Mouse (Mus musculus): ENCODE data around the gene Rfx1. TPM values are rescaled to one million over a fixed set of nuclear protein-coding genes. Genes with fewer than 3 reads are reported as not detected.

Rfx1 gene
- polyA plus RNA-seq, 1 experiment, result 41.7 TPM

DNA sequence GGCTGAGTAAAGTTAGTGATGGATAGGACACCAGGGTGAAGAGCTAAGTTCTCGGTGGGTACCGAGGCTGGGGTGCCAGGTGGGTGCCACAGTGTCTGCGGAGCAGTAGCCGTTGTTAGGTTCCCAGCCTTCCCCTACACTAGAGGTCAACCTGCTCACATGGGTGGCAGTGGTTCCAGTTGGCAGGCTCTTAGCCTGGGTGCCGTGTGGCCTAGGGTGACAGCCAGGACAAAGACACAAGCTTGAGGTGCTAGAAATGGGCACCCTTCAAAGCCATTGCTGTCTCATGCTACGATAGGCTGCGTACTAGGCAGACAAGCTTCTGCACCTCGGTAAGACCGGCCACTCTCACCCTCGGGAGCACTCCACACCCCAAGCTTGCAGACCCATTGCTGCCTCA lies 5.7 kb downstream of the Rfx1 start:
- TF ChIP-seq POLR2A (IDR thresholded peaks at IDR 0.05; ENCODE audit: borderline replicate concordance, extremely low read depth, insufficient read depth, insufficient read length, poor library complexity, severe bottlenecking) (no peak), CTCF (IDR thresholded peaks at IDR 0.05; ENCODE audit: borderline replicate concordance, extremely low read depth, insufficient read depth, insufficient read length) (no peak)
- DNase-seq (ENCODE audit: low read depth), result no peak

DNA sequence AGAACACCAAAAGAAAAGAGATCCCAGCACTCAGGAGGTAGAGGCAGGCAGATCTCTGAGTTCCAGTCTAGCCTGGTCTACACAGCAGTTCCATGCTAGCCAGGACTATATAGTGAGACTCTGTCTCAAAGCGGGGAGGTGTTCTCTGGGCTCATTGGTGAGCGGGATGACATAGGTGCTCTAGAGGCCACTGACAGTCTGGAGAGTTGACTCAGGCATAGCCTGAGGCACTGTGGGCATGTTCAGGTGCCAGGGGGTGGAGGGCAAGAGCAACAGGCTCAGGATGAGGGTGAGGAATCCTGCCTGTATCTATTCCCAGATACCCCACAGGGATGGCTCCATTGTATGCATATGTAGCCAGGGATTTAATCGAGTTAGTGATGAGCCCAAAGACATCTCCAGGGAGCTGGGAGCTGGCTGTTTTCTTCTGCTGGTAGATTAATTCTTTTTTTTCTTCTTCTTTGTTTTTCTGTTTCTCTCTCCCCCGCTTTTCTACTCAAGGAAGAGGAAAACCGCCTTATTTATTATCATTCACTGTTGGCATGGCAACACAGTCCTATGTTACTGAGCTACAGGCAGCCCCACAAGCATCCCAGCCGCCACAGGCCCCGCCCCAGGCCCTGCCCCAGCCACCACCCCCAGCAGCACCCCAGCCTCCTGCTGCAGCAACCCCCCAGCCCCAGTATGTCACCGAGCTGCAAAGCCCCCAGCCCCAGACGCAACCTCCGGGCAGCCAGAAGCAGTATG lies 6.8 kb downstream of the Rfx1 start:
- DNase-seq (ENCODE audit: low read depth), result peak; percentile 59
- TF ChIP-seq CTCF (IDR thresholded peaks at IDR 0.05; ENCODE audit: borderline replicate concordance, extremely low read depth, insufficient read depth, insufficient read length), result no peak
- no peak for TF ChIP-seq POLR2A (IDR thresholded peaks at IDR 0.05; ENCODE audit: borderline replicate concordance, extremely low read depth, insufficient read depth, insufficient read length, poor library complexity, severe bottlenecking)

DNA sequence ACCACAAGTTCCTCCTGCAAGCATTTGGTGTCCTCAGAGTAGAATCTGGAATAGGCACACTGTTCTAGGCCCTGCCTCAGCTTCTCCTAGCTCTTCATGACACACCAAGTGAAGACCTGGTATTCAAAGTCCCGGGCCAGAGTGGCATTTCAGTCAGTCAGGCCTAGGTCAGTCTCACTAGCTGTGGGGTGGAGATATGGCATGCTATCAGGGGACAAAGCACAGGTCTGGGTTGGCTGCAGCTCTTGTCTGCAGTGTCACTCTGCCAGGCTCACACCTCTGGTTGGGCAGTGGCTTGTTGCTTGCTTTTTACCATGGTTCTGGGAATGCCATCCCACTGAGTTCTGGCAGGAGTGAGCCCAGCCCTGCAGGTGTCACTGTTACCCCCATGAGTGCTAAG lies 9.8 kb downstream of the Rfx1 start:
- TF ChIP-seq CTCF (IDR thresholded peaks at IDR 0.05; ENCODE audit: borderline replicate concordance, extremely low read depth, insufficient read depth, insufficient read length), result no peak
- no peak for TF ChIP-seq POLR2A (IDR thresholded peaks at IDR 0.05; ENCODE audit: borderline replicate concordance, extremely low read depth, insufficient read depth, insufficient read length, poor library complexity, severe bottlenecking)
- DNase-seq (ENCODE audit: low read depth), result no peak

DNA sequence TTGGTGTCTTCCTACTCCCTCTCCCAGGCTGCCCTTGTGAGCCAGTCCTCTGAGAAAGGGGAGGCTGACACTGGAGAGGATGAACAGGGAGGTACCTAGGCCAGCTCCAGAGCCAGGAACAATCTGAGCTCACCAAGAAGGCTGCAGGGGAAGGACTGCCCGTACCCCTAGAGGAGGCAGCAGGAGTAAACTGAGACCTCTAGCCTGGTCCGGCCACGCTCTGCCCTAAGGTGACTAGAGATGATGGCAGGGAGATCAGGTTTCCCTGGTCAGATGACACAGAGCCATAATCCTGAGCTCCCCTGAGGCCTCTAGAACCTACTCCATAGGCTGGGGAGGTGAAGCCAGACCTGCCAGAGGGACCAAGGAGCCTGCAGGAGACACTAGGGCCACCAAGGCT lies 10.2 kb downstream of the Rfx1 start:
- TF ChIP-seq POLR2A (IDR thresholded peaks at IDR 0.05; ENCODE audit: borderline replicate concordance, extremely low read depth, insufficient read depth, insufficient read length, poor library complexity, severe bottlenecking) (no peak), CTCF (IDR thresholded peaks at IDR 0.05; ENCODE audit: borderline replicate concordance, extremely low read depth, insufficient read depth, insufficient read length) (no peak)
- DNase-seq (ENCODE audit: low read depth), result no peak

DNA sequence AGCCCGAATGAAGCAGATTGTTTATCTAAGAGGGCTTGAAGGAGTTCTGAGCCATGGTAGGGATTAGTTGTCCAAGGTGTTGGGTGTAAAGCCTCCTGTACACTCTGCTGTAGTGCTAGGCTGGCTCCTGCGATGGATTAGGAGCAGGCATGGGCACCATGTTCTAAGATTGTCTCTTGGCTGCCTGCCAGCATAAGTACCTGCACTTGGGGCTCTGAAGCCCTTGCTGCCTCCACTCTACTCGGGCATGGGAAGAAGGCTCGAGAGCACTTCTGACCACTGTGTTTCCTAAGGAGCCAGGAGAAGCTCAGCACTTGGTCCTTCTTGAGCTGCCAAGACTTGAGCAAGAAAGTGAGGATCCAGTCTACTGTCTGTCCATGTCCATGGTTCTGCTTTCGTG lies 12.6 kb downstream of the Rfx1 start:
- no peak for DNase-seq (ENCODE audit: low read depth)
- TF ChIP-seq CTCF (IDR thresholded peaks at IDR 0.05; ENCODE audit: borderline replicate concordance, extremely low read depth, insufficient read depth, insufficient read length) (no peak), POLR2A (IDR thresholded peaks at IDR 0.05; ENCODE audit: borderline replicate concordance, extremely low read depth, insufficient read depth, insufficient read length, poor library complexity, severe bottlenecking) (no peak)

DNA sequence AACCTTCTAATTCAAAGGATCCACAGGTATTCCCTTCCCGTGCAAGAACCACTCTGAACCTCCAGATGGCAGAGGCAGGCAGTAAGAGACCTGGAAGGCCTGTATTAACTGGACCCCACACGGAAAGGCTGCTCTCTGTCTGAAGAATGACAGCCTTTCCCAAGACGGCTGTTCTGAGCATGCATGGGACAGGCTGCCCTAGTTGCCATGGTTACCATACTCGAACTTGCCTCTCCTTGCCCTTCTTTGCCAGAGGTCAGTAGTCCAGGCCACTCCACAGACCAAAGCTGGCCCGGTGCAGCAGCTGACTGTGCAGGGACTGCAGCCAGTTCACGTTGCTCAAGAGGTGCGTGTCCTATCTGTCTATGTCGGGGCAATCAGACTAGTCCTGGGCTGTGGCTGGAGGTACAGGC lies 17.2 kb downstream of the Rfx1 start:
- peak; percentile 46 for DNase-seq (ENCODE audit: low read depth)
- TF ChIP-seq CTCF (IDR thresholded peaks at IDR 0.05; ENCODE audit: borderline replicate concordance, extremely low read depth, insufficient read depth, insufficient read length) (peak; percentile 31; the same call in 1 of the 2 replicates), POLR2A (IDR thresholded peaks at IDR 0.05; ENCODE audit: borderline replicate concordance, extremely low read depth, insufficient read depth, insufficient read length, poor library complexity, severe bottlenecking) (no peak)

DNA sequence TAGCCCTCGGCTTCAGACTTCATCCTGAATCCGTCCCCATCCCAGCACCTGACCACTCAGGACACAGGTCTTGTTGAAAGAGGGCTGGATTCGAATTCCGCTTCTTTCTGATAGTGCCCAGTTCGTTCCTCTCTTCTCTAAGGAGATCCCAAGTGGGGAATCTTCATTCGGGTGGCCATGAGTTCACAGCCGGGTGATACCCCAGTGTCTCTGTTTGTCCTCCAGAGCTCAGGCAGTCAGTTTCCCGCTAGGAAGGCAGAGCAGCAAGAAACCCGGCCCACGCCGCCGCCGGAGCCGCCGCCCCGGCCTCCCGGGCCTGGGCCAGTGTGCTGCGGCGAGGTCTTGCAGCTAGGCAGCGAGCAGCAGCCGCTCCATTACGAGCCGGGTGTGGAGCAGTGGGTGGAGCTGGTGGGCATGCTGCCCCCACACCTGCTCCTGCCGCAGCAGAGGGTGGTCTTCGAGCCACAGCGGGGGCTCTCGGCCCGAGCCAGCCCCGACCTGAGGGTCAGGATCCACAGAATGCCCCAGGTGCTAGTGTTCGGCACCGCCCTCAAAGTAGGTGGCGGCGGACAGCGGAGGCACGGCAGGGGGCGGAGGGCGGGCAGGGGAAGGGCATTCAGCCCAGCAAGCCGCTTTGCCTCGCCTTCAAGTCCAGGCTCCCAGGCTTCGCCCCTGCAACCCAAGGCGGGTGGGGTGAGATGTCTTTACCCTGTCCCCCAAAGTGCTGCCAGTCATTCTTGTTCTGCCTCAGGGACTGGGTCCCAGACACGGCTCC lies 17.9 kb downstream of the Rfx1 start:
- no peak for DNase-seq (ENCODE audit: low read depth)
- TF ChIP-seq CTCF (IDR thresholded peaks at IDR 0.05; ENCODE audit: borderline replicate concordance, extremely low read depth, insufficient read depth, insufficient read length) (no peak), POLR2A (IDR thresholded peaks at IDR 0.05; ENCODE audit: borderline replicate concordance, extremely low read depth, insufficient read depth, insufficient read length, poor library complexity, severe bottlenecking) (no peak)

DNA sequence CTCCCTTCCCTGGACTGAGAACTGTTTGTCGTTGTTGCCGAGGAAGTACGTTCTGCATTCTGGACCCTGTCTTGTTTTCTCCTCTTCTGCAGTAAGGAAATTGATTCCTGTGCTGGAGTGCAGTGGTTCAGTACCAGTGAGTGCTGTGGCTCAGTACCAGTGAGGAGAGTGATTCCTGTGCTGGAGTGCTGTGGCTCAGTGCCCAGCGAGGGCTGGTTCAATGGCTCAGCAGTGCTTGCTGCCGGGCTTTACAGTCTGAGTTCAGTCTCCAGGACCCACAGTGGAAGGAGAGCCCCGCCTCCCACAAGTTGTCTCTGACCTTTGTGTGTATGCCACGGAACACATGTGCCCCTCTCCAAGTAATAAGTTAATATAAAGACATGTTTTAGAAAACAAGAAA lies 20.5 kb downstream of the Rfx1 start:
- TF ChIP-seq POLR2A (IDR thresholded peaks at IDR 0.05; ENCODE audit: borderline replicate concordance, extremely low read depth, insufficient read depth, insufficient read length, poor library complexity, severe bottlenecking) (no peak), CTCF (IDR thresholded peaks at IDR 0.05; ENCODE audit: borderline replicate concordance, extremely low read depth, insufficient read depth, insufficient read length) (no peak)
- DNase-seq (ENCODE audit: low read depth), result no peak

DNA sequence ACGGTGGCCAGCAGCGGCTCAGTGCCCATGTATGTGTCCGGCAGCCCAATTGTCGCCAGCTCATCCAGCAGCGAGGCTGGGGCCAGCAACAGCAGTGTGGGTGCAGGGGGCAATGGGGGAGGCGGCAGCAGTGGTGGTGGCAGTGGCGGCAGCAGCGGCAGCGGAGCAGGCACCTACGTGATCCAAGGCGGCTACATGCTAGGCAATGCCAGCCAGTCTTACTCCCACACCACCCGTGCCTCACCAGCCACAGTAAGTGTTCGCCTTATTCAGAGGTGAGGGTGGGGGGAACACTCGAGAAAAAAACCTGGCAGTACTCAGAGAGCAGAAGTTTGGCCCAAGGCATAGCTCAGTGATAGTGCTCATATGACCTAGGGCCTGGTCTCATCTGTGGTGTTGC lies 21.2 kb downstream of the Rfx1 start:
- TF ChIP-seq CTCF (IDR thresholded peaks at IDR 0.05; ENCODE audit: borderline replicate concordance, extremely low read depth, insufficient read depth, insufficient read length) (no peak), POLR2A (IDR thresholded peaks at IDR 0.05; ENCODE audit: borderline replicate concordance, extremely low read depth, insufficient read depth, insufficient read length, poor library complexity, severe bottlenecking) (no peak)
- DNase-seq (ENCODE audit: low read depth), result no peak

DNA sequence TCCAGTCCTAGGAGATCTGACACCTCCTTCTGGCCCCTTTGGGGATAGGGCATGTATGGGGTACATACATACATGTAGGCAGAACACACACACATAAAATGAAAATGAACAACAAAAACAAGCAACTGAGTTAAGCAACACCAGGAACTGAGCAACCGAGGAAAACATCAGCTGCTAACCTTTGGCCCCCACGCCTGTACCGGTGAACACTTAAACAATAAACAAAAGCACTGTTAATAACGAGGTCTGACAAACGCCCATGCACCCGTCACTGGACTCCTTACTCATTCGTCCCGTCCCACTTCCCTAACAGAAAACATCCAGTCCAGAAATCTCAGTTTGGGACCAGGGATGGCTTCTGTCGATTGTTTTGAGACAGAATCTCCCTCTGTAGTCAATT lies 22.6 kb downstream of the Rfx1 start:
- DNase-seq (ENCODE audit: low read depth), result no peak
- TF ChIP-seq CTCF (IDR thresholded peaks at IDR 0.05; ENCODE audit: borderline replicate concordance, extremely low read depth, insufficient read depth, insufficient read length) (no peak), POLR2A (IDR thresholded peaks at IDR 0.05; ENCODE audit: borderline replicate concordance, extremely low read depth, insufficient read depth, insufficient read length, poor library complexity, severe bottlenecking) (no peak)

DNA sequence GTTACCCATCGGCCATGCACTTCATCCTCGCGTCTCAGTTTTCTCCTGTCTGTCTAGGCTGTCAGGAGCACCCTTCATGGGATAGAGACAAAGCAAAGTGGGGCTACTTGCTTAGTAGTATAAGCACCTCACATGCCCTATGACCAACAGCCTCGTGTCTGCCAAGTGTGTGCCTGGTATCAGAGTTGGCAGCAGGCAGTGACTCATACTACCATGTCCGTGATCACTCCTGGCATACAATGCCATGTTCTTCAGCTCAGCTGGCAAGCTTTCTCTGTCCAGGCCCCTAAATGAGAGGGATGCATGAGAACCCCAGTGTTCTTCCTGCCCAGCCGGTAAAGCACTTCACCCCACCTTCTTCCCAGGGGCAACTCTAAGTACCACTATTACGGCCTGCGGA lies 24.0 kb downstream of the Rfx1 start:
- TF ChIP-seq CTCF (IDR thresholded peaks at IDR 0.05; ENCODE audit: borderline replicate concordance, extremely low read depth, insufficient read depth, insufficient read length) (no peak), POLR2A (IDR thresholded peaks at IDR 0.05; ENCODE audit: borderline replicate concordance, extremely low read depth, insufficient read depth, insufficient read length, poor library complexity, severe bottlenecking) (no peak)

DNA sequence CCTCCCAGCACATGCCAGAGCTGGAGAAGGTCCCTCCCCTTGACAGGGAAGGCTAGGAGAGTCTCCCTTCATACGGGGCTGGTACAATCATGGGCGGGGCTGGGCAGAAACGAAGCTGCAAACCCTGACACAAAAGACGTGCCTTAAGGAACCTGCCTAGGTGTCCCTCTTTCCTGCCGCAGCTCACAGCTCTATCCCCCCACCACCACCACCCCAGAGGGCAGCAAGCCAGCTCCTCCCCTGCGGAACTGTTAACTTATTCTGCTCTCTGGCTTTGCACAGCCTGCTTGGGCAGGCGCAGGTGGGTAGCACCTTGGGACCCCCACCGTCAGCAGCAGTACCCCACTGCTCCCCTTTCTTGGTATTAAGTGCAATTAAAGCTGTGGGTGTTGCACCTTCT lies 29.4 kb downstream of the Rfx1 start:
- no peak for DNase-seq (ENCODE audit: low read depth)
- TF ChIP-seq POLR2A (IDR thresholded peaks at IDR 0.05; ENCODE audit: borderline replicate concordance, extremely low read depth, insufficient read depth, insufficient read length, poor library complexity, severe bottlenecking), result no peak
- TF ChIP-seq CTCF (IDR thresholded peaks at IDR 0.05; ENCODE audit: borderline replicate concordance, extremely low read depth, insufficient read depth, insufficient read length), result no peak

More for the DNA sequence above, 24.0 kb downstream of the Rfx1 start:
- DNase-seq (ENCODE audit: low read depth), result no peak

Data from brain, embryonic 14.5 days (tissue).